Mouse (Mus musculus) MEL (cell line): ENCODE data around the gene Vmn1r188. TPM values are rescaled to one million over a fixed set of nuclear protein-coding genes. Genes with fewer than 3 reads are reported as not detected.
A peak's percentile ranks its signal among the peaks of the same experiment; 100 is the strongest.

ENCODE experiments used
- DNase-seq: peaks from one replicate; pipeline ENCODE4 v3.0.0; 2011; ENCODE audit warnings: low read depth, low spot score
- H3K27ac ChIP-seq: 2 replicates; pipeline ENCODE4 v1.5.1; 2012; ENCODE audit warnings: low read depth, mild to moderate bottlenecking, control low read depth, low read length, moderate library complexity; ENCODE audit not compliant: control insufficient read depth
- H3K27me3 ChIP-seq, 2 experiments: fragments of 150-350 bp in 1 of 2; sonication (generic) in 1 of 2; 2 replicates each; pipeline ENCODE4 v1.6.1; 2012; ENCODE audit warnings: low read length in 2 of 2, mild to moderate bottlenecking in 2 of 2, improper control_type of control experiment in 1 of 2, moderate library complexity in 1 of 2; ENCODE audit not compliant: insufficient read depth in 2 of 2, control insufficient read depth in 1 of 2
- H3K36me3 ChIP-seq, 2 experiments: 2 replicates each; pipeline ENCODE4 v1.6.1; 2012 to 2014; ENCODE audit warnings: low read length in 2 of 2, improper control_type of control experiment in 1 of 2, inconsistent platforms in 1 of 2, mild to moderate bottlenecking in 1 of 2; ENCODE audit not compliant: insufficient read depth in 2 of 2, control insufficient read depth in 1 of 2
- H3K4me1 ChIP-seq, 2 experiments: fragments of 150-350 bp in 1 of 2; sonication (generic) in 1 of 2; 2 replicates each; pipeline ENCODE4 v1.6.1; 2012; ENCODE audit warnings: low read length in 2 of 2, improper control_type of control experiment in 1 of 2, mild to moderate bottlenecking in 1 of 2; ENCODE audit not compliant: insufficient read depth in 2 of 2, control insufficient read depth in 1 of 2
- H3K4me3 ChIP-seq, 2 experiments: fragments of 150-350 bp in 1 of 2; sonication (generic) in 1 of 2; 2 replicates each; pipeline ENCODE4 v1.5.1; 2012; ENCODE audit warnings: low read depth in 2 of 2, low read length in 2 of 2, mild to moderate bottlenecking in 2 of 2, moderate library complexity in 2 of 2, control low read depth in 1 of 2, improper control_type of control experiment in 1 of 2; ENCODE audit not compliant: control insufficient read depth in 1 of 2, insufficient read depth in 1 of 2
- H3K79me2 ChIP-seq: 2 replicates; pipeline ENCODE4 v1.6.1; 2012; ENCODE audit warnings: mild to moderate bottlenecking, low read length, moderate library complexity; ENCODE audit not compliant: control insufficient read depth, poor library complexity, insufficient read depth
- H3K9ac ChIP-seq: 2 replicates; pipeline ENCODE4 v1.6.1; 2012; ENCODE audit warnings: low read depth, mild to moderate bottlenecking, control low read depth, low read length, moderate library complexity; ENCODE audit not compliant: control insufficient read depth, poor library complexity, severe bottlenecking
- H3K9me3 ChIP-seq: fragments of 150-350 bp; sonication (generic); replicated peaks from 2 replicates; pipeline ENCODE4 v1.6.1; 2012; ENCODE audit warnings: mild to moderate bottlenecking, low read length, improper control_type of control experiment, moderate library complexity; ENCODE audit not compliant: insufficient read depth
- CHD1 ChIP-seq: IDR thresholded peaks from 2 replicates; pipeline ENCODE4 v1.6.1; 2012; ENCODE audit warnings: low read depth, mild to moderate bottlenecking, inconsistent platforms, low read length, improper control_type of control experiment
- CTCF ChIP-seq, 3 experiments: IDR thresholded peaks in 2 of 3; conservative IDR thresholded peaks in 1 of 3; 2 replicates each; pipeline ENCODE4 v1.5.1; 2011 to 2012; ENCODE audit warnings: low read length in 3 of 3, low read depth in 2 of 3, mild to moderate bottlenecking in 2 of 3, improper control_type of control experiment in 1 of 3, inconsistent platforms in 1 of 3, mixed read lengths in 1 of 3, moderate library complexity in 1 of 3; ENCODE audit not compliant: control insufficient read depth in 1 of 3, insufficient read depth in 1 of 3, poor library complexity in 1 of 3, severe bottlenecking in 1 of 3
- EP300 ChIP-seq, 2 experiments: IDR thresholded peaks; 2 replicates each; pipeline ENCODE4 v1.6.1; 2011; ENCODE audit warnings: improper control_type of control experiment in 2 of 2, low read length in 2 of 2, low read depth in 1 of 2, mild to moderate bottlenecking in 1 of 2
- GABPA ChIP-seq: IDR thresholded peaks from 2 replicates; pipeline ENCODE4 v1.6.1; 2012; ENCODE audit warnings: low read depth, mild to moderate bottlenecking, inconsistent platforms, low read length, improper control_type of control experiment, moderate library complexity
- JUND ChIP-seq: IDR thresholded peaks from 2 replicates; pipeline ENCODE4 v1.6.1; 2011; ENCODE audit warnings: low read depth, mild to moderate bottlenecking, improper control_type of control experiment, low read length
- MAFK ChIP-seq: IDR thresholded peaks from 2 replicates; pipeline ENCODE4 v1.6.1; 2011; ENCODE audit warnings: low read depth, mild to moderate bottlenecking, low read length, improper control_type of control experiment, borderline replicate concordance
- MEF2A ChIP-seq: IDR thresholded peaks from 2 replicates; pipeline ENCODE4 v1.6.1; 2014; ENCODE audit warnings: low read depth, mild to moderate bottlenecking, inconsistent platforms, low read length, improper control_type of control experiment; ENCODE audit not compliant: poor library complexity, insufficient replicate concordance, severe bottlenecking; ENCODE audit errors: extremely low read depth
- NELFE ChIP-seq: IDR thresholded peaks from 2 replicates; pipeline ENCODE4 v1.6.1; 2011; ENCODE audit warnings: low read depth, low read length, improper control_type of control experiment
- NRF1 ChIP-seq: IDR thresholded peaks from 2 replicates; pipeline ENCODE4 v1.6.1; 2014; ENCODE audit warnings: low read depth, mild to moderate bottlenecking, inconsistent platforms, low read length, improper control_type of control experiment, moderate library complexity; ENCODE audit not compliant: poor library complexity, insufficient read depth, severe bottlenecking
- POLR2A ChIP-seq, 2 experiments: IDR thresholded peaks; 2 replicates each; pipeline ENCODE4 v1.6.1; 2011 to 2012; ENCODE audit warnings: low read length in 2 of 2, mild to moderate bottlenecking in 2 of 2, control low read depth in 1 of 2, improper control_type of control experiment in 1 of 2, low read depth in 1 of 2, moderate library complexity in 1 of 2; ENCODE audit not compliant: control insufficient read depth in 1 of 2, insufficient read depth in 1 of 2, poor library complexity in 1 of 2
- POLR2AphosphoS2 ChIP-seq: IDR thresholded peaks from 2 replicates; pipeline ENCODE4 v1.6.1; 2011; ENCODE audit warnings: low read length, improper control_type of control experiment
- POLR2AphosphoS5 ChIP-seq: IDR thresholded peaks from 2 replicates; pipeline ENCODE4 v1.6.1; 2012; ENCODE audit warnings: low read depth, borderline replicate concordance, mild to moderate bottlenecking, inconsistent platforms, low read length, moderate library complexity, mixed read lengths
- SIN3A ChIP-seq: IDR thresholded peaks from 2 replicates; pipeline ENCODE4 v1.6.1; 2012; ENCODE audit warnings: low read length, improper control_type of control experiment, inconsistent platforms
- SMC3 ChIP-seq: IDR thresholded peaks from 2 replicates; pipeline ENCODE4 v1.6.1; 2011; ENCODE audit warnings: low read depth, low read length, improper control_type of control experiment
- TAL1 ChIP-seq: IDR thresholded peaks from 2 replicates; pipeline ENCODE4 v1.6.1; 2012; ENCODE audit warnings: mild to moderate bottlenecking, inconsistent platforms, low read length, moderate library complexity, mixed read lengths
- TBP ChIP-seq: IDR thresholded peaks from 2 replicates; pipeline ENCODE4 v1.8.0; 2011; ENCODE audit warnings: low read depth, low read length, improper control_type of control experiment
- TCF12 ChIP-seq: IDR thresholded peaks from 2 replicates; pipeline ENCODE4 v1.6.1; 2014; ENCODE audit warnings: low read depth, mild to moderate bottlenecking, inconsistent platforms, low read length, improper control_type of control experiment, moderate library complexity
- UBTF ChIP-seq: IDR thresholded peaks from 2 replicates; pipeline ENCODE4 v1.6.1; 2012; ENCODE audit warnings: low read depth, mild to moderate bottlenecking, inconsistent platforms, low read length, improper control_type of control experiment, moderate library complexity, borderline replicate concordance; ENCODE audit not compliant: insufficient read depth
- USF1 ChIP-seq: IDR thresholded peaks from 2 replicates; pipeline ENCODE4 v1.6.1; 2014; ENCODE audit warnings: low read depth, mild to moderate bottlenecking, inconsistent platforms, low read length, improper control_type of control experiment, moderate library complexity
- polyA plus RNA-seq, 2 experiments: library from polyadenylated mRNA; stranded (reverse) in 1 of 2; unstranded in 1 of 2; fragments of >175 nt in 1 of 2; fragments of >200 nt in 1 of 2; gene quantifications; 2 replicates each; pipeline versions ENCODE4 v1.2.1 to v1.2.4; 2012; ENCODE audit warnings: low replicate concordance in 2 of 2, low read depth in 1 of 2; ENCODE audit not compliant: insufficient read length in 2 of 2, insufficient read depth in 1 of 2, missing spikeins in 1 of 2
- total RNA-seq: library from RNA; depleted of rRNA; stranded (reverse); fragments of 300-350 nt; gene quantifications from 2 replicates; pipeline ENCODE4 v1.2.3, GENCODE M21; 2012

Vmn1r188 gene
- total and polyA plus RNA-seq, 3 experiments, result not detected

GRCm38 (mm10) chr13:22043503-22044431, 40.5 kb upstream of the Vmn1r188 start:
- Histone ChIP-seq H3K9me3 (no peaks in the 10 kb centered on the region), H3K4me3 (peak overlapping the region in 1 of 2 experiments; percentile 19; a peak in 1 of 4 replicates), H3K36me3 (peaks cover 0 to 4% of the 10 kb centered on the region in 2 experiments; a peak in 2 of 4 replicates), H3K27me3 (no peaks in the 10 kb centered on the region), H3K79me2 (no peaks in the 10 kb centered on the region; the same call in 1 of the 2 replicates), H3K9ac (peak overlapping the region; percentile 39; the same call in 1 of the 2 replicates), H3K4me1 (peaks cover 0 to 4% of the 10 kb centered on the region in 2 experiments; a peak in 1 of 4 replicates), H3K27ac (peak overlapping the region; percentile 76)
- DNase-seq, result peak; percentile 88
- TF ChIP-seq UBTF, result 0 out of 2 replicates have a peak, but pooled peaks have one; percentile 3
- peak; percentile 59 for TF ChIP-seq TBP
- TF ChIP-seq POLR2A (IDR thresholded peaks at IDR 0.05; ENCODE audit: control insufficient read depth in 1 of 2, insufficient read depth in 1 of 2, low read depth in 1 of 2, low read length in 2 of 2, poor library complexity in 1 of 2), result peak; percentile 85 to 88
- TF ChIP-seq SIN3A, result no peak
- no peak for TF ChIP-seq JUND
- TF ChIP-seq POLR2AphosphoS2, result no peak
- TF ChIP-seq EP300 (IDR thresholded peaks at IDR 0.05; ENCODE audit: low read depth in 1 of 2, low read length in 2 of 2), result no peak
- TF ChIP-seq NRF1, result no peak
- TF ChIP-seq TAL1, result no peak
- TF ChIP-seq USF1, result no peak
- TF ChIP-seq SMC3, result no peak
- TF ChIP-seq POLR2AphosphoS5, result peak; percentile 30; the same call in 1 of the 2 replicates
- TF ChIP-seq MAFK, result no peak
- TF ChIP-seq CTCF (IDR thresholded peaks at IDR 0.05 in 2 of 3, conservative IDR thresholded peaks at IDR 0.05 in 1 of 3; ENCODE audit: control insufficient read depth in 1 of 3, insufficient read depth in 1 of 3, low read depth in 2 of 3, low read length in 3 of 3, poor library complexity in 1 of 3, severe bottlenecking in 1 of 3), result peak in 1 of 3 experiments; percentile 52; a peak in 2 of 6 replicates
- no peak for TF ChIP-seq GABPA
- no peak for TF ChIP-seq NELFE
- no peak for TF ChIP-seq CHD1
- TF ChIP-seq TCF12, result no peak
- no peak for TF ChIP-seq MEF2A
